Mouse (Mus musculus) intestine, embryonic 15.5 days (tissue): ENCODE data around the gene Olfr288. TPM values are rescaled to one million over a fixed set of nuclear protein-coding genes. Genes with fewer than 3 reads are reported as not detected.
A peak's percentile ranks its signal among the peaks of the same experiment; 100 is the strongest.

Source experiments
- ATAC-seq: fragments of 200-750 bp; cut with Nextera tagmentation; 2 replicates; pipeline ENCODE4 v1.8.0; 2017; ENCODE audit warnings: moderate TSS enrichment, moderate library complexity
- H3K27ac ChIP-seq: fragments of 300-500 bp; sonication (generic); 2 replicates; pipeline ENCODE4 v1.5.1; 2015; ENCODE audit warnings: mild to moderate bottlenecking, inconsistent platforms
- H3K27me3 ChIP-seq: fragments of 300-500 bp; sonication (generic); replicated peaks from 2 replicates; pipeline ENCODE4 v1.6.1; 2015; ENCODE audit warnings: inconsistent platforms
- H3K36me3 ChIP-seq: fragments of 300-500 bp; sonication (generic); 2 replicates; pipeline ENCODE4 v1.6.1; 2015; ENCODE audit warnings: inconsistent platforms
- H3K4me1 ChIP-seq: fragments of 300-500 bp; sonication (generic); replicated peaks from 2 replicates; pipeline ENCODE4 v1.6.1; 2015; ENCODE audit warnings: inconsistent platforms
- H3K4me2 ChIP-seq: fragments of 300-500 bp; sonication (generic); replicated peaks from 2 replicates; pipeline ENCODE4 v1.6.1; 2015; ENCODE audit warnings: mild to moderate bottlenecking, inconsistent platforms
- H3K4me3 ChIP-seq: fragments of 300-500 bp; sonication (generic); replicated peaks from 2 replicates; pipeline ENCODE4 v1.5.1; 2015; ENCODE audit warnings: inconsistent platforms
- H3K9ac ChIP-seq: fragments of 300-500 bp; sonication (generic); 2 replicates; pipeline ENCODE4 v1.6.1; 2015; ENCODE audit warnings: inconsistent platforms
- H3K9me3 ChIP-seq: fragments of 300-500 bp; sonication (generic); 2 replicates; pipeline ENCODE4 v1.6.1; 2016; ENCODE audit warnings: inconsistent platforms
- WGBS: fragments of 180-500 bp; shearing (Covaris S2); methylation state at CpG from one replicate; pipeline ENCODE4 v1.1.7; 2015; 5-methylcytosine and 5-hydroxymethylcytosine counted together
- polyA plus RNA-seq: library from polyadenylated mRNA; unstranded; fragments of >200 nt; fragmentation: Nextera tagmentation; extraction: Ambion mirVana; gene quantifications from 2 replicates; pipeline ENCODE4 v1.2.1, GENCODE M21; 2015

Gene Olfr288
- polyA plus RNA-seq, 1 experiment from 2014 or later: not detected

- peak overlapping the region; percentile 92 for H3K9ac ChIP-seq
- peaks cover 4% of the 10 kb centered on the region; the same call in 1 of the 2 replicates for H3K4me1 ChIP-seq
- H3K4me3 ChIP-seq: peak overlapping the region; percentile 96
- H3K36me3 ChIP-seq: peaks cover 10% of the 10 kb centered on the region
- ATAC-seq: peak; percentile 79
- H3K27ac ChIP-seq: peak overlapping the region; percentile 66
- peak overlapping the region; percentile 83 for H3K4me2 ChIP-seq
- H3K9me3 ChIP-seq: no peaks in the 10 kb centered on the region
- under 1% methylated on average over 35 of the region's 36 CpGs for WGBS
- H3K27me3 ChIP-seq: no peaks in the 10 kb centered on the region
Measured at GRCm38 (mm10) chr15:98144861-98145507, 50.4 kb downstream of the Olfr288 start.

- Histone ChIP-seq H3K36me3 (peaks cover 14% of the 10 kb centered on the region), H3K9me3 (no peaks in the 10 kb centered on the region), H3K27me3 (no peaks in the 10 kb centered on the region), H3K9ac (no peak overlapping the region), H3K27ac (no peak overlapping the region), H3K4me3 (no peak overlapping the region), H3K4me1 (peaks cover 4% of the 10 kb centered on the region; the same call in 1 of the 2 replicates), H3K4me2 (no peak overlapping the region)
- no peak for ATAC-seq
- WGBS: 86% methylated on average over 10 of the region's 10 CpGs
Measured at GRCm38 (mm10) chr15:98142515-98142914, 52.8 kb downstream of the Olfr288 start.

- peaks cover 23% of the 10 kb centered on the region for H3K36me3 ChIP-seq
- no peaks in the 10 kb centered on the region for H3K27me3 ChIP-seq
- WGBS: 87% methylated on average over 5 of the region's 5 CpGs
- H3K27ac ChIP-seq: no peak overlapping the region
- H3K9ac ChIP-seq: no peak overlapping the region
- H3K4me3 ChIP-seq: no peak overlapping the region
- ATAC-seq: no peak
- H3K9me3 ChIP-seq: no peaks in the 10 kb centered on the region
- no peak overlapping the region for H3K4me2 ChIP-seq
- H3K4me1 ChIP-seq: peaks cover 4% of the 10 kb centered on the region; the same call in 1 of the 2 replicates
Measured at GRCm38 (mm10) chr15:98140809-98141208, 54.5 kb downstream of the Olfr288 start.

- peak; percentile 90 for ATAC-seq
Measured at GRCm38 (mm10) chr15:98139763-98140162, 55.6 kb downstream of the Olfr288 start.

GRCm38 (mm10) chr15:98136871-98137270 is 58.5 kb downstream of the Olfr288 start:
- H3K4me1 ChIP-seq: no peaks in the 10 kb centered on the region
- no peak for ATAC-seq
- WGBS: 92% methylated on average over 9 of the region's 9 CpGs
- no peaks in the 10 kb centered on the region for H3K27me3 ChIP-seq
- H3K9ac ChIP-seq: no peak overlapping the region
- H3K4me2 ChIP-seq: no peak overlapping the region
- no peaks in the 10 kb centered on the region for H3K9me3 ChIP-seq
- H3K27ac ChIP-seq: no peak overlapping the region
- no peak overlapping the region for H3K4me3 ChIP-seq
- H3K36me3 ChIP-seq: peaks cover 36% of the 10 kb centered on the region

More at GRCm38 (mm10) chr15:98139763-98140162, 55.6 kb downstream of the Olfr288 start:
- Histone ChIP-seq H3K4me2 (no peak overlapping the region), H3K36me3 (peaks cover 28% of the 10 kb centered on the region), H3K9me3 (no peaks in the 10 kb centered on the region), H3K4me1 (peaks cover 3% of the 10 kb centered on the region; the same call in 1 of the 2 replicates), H3K4me3 (no peak overlapping the region), H3K9ac (no peak overlapping the region), H3K27me3 (no peaks in the 10 kb centered on the region), H3K27ac (no peak overlapping the region)
- WGBS: 47% methylated on average over 7 of the region's 7 CpGs

Other genes with a start within 250 kb of the Olfr288 start
- 39.3 and 44.4 TPM in 2 replicates for gene Tmem106c, start 231.3 kb downstream of the Olfr288 start, polyA plus RNA-seq
- 2.0 and 2.7 TPM in 2 replicates for gene Col2a1, start 190.8 kb downstream of the Olfr288 start, polyA plus RNA-seq
- 27.9 and 28.4 TPM in 2 replicates for gene Pfkm, start 103.0 kb downstream of the Olfr288 start, polyA plus RNA-seq
- gene Senp1, start 101.8 kb downstream of the Olfr288 start, polyA plus RNA-seq: 26.5 and 27.4 TPM in 2 replicates
- gene Asb8, start 29.9 kb downstream of the Olfr288 start, polyA plus RNA-seq: 46.6 and 49.5 TPM in 2 replicates
- 1.6 and 1.7 TPM in 2 replicates for gene Ccdc184, start 28.4 kb downstream of the Olfr288 start, polyA plus RNA-seq
- gene Gm44579, start 25.4 kb upstream of the Olfr288 start, polyA plus RNA-seq: not detected in 2 replicates
- gene Olfr287, start 25.5 kb upstream of the Olfr288 start, polyA plus RNA-seq: not detected in 2 replicates
- not detected in 2 replicates for gene Olfr286, start 38.9 kb upstream of the Olfr288 start, polyA plus RNA-seq
- not detected in 2 replicates for gene H1fnt, start 61.8 kb upstream of the Olfr288 start, polyA plus RNA-seq
- 0.21 and 0.36 TPM in 2 replicates for gene Zfp641, start 100.6 kb upstream of the Olfr288 start, polyA plus RNA-seq
- gene Olfr285, start 121.8 kb upstream of the Olfr288 start, polyA plus RNA-seq: not detected in 2 replicates
- not detected in 2 replicates for gene Olfr284, start 145.4 kb upstream of the Olfr288 start, polyA plus RNA-seq
- not detected in 2 replicates for gene Olfr283, start 185.4 kb upstream of the Olfr288 start, polyA plus RNA-seq
- gene Olfr282, start 235.7 kb upstream of the Olfr288 start, polyA plus RNA-seq: not detected in 2 replicates